Mouse (Mus musculus): ENCODE results near the gene Olfr317.

- TF ChIP-seq CTCF (IDR thresholded peaks at IDR 0.05; ENCODE audit: low read depth) (no peak), EP300 (IDR thresholded peaks at IDR 0.05; ENCODE audit: low read depth) (no peak)
Observed at GRCm38 (mm10) chr11:58709086-58709485, 29.9 kb downstream of the Olfr317 start.

Measured in liver, embryonic 14.5 days (tissue).